Mouse (Mus musculus) lung, postnatal 36 days (tissue): ENCODE measurements around the gene Cilp2.

ENCODE experiments used
- DNase-seq: peaks from one replicate; pipeline ENCODE4 v3.0.0; 2022; ENCODE audit warnings: mixed read lengths

The Cilp2 gene

DNA sequence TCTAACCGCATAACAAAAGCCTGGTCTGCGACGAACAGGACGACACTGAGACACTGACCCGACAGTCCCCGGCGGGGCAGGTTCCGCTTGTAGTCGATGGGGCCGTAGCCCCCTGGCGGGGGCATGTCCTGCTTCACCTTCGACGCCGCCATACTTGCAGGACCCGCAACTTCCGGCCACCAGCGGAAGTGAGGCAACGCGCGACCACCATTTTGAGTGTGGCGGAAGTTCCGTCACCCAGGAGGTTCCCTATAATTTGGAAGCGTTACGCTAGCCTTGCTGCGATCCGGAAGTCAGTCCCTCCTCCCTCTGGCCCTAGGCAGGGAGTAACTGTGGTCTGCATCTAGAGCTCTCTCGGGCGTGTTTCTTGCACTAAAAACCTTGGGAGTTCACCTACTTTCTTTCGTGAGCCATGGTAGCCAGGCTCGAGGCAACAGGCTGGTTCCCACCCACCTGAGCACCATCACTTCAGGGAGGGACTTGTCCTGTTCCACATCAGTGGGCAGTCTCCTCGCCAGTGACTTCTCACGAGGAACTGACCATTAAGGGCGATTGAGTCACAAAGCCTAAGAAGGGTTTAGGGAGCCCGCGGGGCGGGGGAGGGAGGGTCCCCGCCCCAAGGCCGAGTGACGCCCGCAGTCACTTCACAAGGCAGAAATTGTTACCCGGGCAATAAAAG is 14.1 kb upstream of the Cilp2 start:
- DNase-seq, result peak; percentile 98

DNA sequence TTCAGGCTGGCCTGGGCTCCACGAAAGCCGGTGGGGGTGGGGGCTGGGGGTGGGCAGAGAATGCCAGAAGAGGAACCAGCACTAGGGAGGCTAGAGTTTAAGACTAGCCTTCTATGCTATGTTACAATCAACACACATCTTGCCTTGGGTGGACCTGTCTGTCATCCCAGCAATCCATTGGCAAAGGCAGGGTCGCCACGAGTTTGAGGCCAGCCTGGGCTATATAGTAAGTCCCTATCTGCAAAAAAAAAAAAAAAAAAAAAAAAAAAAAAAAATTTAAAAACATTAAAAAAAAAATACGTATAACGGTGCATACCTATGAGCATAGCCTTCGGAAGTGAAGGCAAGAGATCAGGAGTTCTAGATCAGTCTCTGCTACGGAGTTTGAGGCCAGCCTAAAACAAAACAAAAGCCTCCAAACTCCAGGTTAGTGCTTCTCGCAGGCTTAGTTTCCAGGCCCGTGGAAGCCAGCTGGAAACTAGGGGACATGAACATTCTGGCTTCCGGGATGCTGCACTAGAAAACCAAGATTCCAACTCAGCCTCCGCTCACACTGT is 13.5 kb upstream of the Cilp2 start:
- DNase-seq, result no peak

- no peak for DNase-seq
Observed at GRCm38 (mm10) chr8:69899876-69900275, 12.4 kb upstream of the Cilp2 start.

GRCm38 (mm10) chr8:69897857-69898256 is 10.4 kb upstream of the Cilp2 start:
- DNase-seq, result no peak

DNA sequence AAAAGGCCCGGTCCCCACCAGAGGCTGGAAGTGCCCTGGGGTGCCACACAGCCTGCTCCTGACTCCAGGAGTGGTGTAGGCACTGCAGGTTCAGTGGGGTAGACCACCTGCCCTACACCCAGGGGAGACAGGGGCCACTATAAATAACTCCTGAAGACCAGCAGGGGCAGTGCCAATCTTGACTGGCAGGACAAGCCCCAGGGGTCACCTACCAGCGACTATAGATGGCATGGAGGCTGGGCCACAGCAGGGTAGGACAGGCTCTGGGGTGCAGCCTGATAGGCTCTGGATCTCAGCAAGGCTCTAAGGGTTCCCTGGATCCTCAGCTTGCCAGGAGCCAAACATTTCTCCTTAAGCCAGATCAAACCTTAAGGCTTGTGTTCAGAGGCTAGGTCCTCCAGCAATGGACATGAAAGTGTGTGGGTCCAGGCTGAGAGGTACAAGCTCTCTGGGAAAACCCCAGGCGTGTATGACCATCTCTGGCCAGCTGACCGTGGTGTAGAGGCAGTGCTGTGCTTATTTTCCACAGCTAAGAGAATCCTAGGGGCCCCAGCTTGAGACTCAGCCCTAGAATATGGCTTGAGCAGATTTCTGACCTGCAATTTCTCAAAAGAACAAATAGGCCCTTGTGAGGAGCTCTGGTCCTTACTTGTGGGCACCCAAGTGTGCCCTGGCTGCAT is 8.4 kb upstream of the Cilp2 start:
- DNase-seq, result no peak

GRCm38 (mm10) chr8:69894836-69895332 is 7.4 kb upstream of the Cilp2 start:
- DNase-seq, result no peak

GRCm38 (mm10) chr8:69893863-69894262 is 6.4 kb upstream of the Cilp2 start:
- peak; percentile 77 for DNase-seq

DNA sequence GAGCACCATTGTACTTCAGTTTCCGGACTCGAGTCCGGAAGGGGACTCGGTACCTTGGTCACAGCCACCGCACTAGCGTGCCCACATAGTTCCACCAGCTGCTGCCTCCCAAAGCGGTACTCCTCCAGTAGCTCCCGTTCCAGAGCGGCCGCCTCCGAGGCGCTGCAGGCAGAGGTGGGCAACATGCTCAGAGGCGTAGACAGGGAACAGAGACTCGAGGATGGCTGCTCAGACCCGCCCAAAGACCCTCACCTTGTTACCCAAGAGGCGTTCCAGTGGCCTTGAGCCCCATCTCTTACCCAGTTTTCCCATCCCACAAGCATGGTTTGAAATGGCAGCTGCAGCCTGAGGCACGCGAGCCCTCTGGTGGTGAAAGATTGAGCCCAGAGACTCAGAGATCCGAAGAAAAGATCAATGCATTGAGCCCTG is 3.3 kb upstream of the Cilp2 start:
- peak; percentile 56 for DNase-seq

DNA sequence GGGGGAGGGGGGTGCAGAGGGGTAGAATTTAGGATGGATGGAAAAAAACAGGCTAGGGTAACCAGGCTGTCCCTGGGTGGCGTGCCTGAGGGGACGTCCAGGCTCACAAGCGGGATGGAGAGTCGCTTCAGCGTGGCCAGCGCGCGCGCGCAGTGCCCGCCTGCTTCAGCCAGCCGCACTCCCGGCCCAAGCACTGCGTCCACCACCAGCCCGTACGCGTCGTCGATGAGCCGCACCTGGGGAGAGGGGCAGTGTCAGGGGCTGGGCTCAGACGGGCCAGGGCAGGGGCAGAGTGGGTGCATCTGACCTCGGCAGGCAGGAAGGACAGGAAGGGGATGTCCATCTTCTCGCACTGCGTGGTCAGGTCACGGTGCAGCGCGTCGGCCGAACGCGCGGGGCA is 1.4 kb upstream of the Cilp2 start:
- no peak for DNase-seq

- peak; percentile 43 for DNase-seq
Observed at GRCm38 (mm10) chr8:69888244-69888866, 868 bp upstream of the Cilp2 start.

GRCm38 (mm10) chr8:69884141-69884540 is 3.3 kb downstream of the Cilp2 start:
- DNase-seq, result no peak

DNA sequence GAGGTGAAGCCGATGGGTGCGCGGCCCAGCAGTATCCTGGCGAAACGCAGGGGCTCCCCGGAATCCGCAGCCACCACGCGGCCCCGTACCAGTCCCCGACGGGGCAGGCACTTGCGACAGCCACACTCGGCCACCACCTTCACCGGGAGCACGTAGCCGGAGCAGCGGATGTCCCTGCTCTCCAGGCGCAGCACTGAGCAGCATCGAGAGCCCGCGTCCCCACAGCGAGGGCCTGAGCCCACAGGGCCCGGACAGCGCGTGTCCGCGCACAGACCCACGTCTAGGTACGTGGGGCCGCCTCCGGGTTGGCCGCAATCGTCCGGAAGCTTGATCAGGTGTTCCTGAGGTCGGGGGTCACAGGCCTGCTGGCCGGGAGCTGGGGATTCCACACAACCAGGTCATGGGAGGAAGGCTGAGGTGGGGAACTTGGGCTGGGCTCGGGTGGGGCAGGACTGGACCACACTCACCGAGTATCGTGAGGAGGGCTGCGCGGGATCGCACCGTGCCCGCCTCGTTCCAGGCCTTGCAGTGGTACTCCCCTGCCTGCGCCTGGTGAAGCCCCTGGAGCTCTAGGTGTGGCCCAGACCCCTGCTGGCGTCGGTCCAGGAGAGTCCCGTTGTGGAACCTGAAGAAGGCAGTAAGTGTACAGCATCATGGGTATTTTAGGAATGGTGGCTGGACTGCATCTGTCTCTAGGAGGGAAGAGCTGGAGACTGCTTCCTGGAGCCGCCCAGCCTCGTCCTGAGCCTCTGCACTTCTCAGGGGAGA is 4.5 kb downstream of the Cilp2 start:
- DNase-seq, result no peak

- peak; percentile 59 for DNase-seq
Observed at GRCm38 (mm10) chr8:69882021-69882756, 5.3 kb downstream of the Cilp2 start.

- DNase-seq, result no peak
Observed at GRCm38 (mm10) chr8:69881261-69881865, 6.1 kb downstream of the Cilp2 start.

DNA sequence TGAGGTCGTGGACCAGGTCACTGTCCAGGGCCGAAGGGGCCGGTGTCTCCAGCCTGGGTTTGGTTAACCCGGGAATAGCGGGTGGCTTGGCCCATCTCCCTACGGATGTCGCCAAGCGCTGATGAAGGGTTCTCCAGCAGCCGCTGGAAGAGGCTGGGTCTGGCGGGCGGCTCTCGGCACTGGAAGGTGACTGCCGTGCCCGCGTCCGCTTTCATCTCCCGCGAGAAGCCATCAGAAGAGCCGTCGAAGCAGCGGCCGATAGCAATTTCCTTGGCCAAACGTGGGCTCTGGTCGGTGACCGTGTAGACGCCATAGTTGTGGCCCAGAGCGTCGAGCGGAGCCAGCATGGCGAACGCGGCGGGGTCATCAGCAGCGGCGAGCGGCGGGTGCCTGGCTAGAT is 6.6 kb downstream of the Cilp2 start:
- no peak for DNase-seq

DNA sequence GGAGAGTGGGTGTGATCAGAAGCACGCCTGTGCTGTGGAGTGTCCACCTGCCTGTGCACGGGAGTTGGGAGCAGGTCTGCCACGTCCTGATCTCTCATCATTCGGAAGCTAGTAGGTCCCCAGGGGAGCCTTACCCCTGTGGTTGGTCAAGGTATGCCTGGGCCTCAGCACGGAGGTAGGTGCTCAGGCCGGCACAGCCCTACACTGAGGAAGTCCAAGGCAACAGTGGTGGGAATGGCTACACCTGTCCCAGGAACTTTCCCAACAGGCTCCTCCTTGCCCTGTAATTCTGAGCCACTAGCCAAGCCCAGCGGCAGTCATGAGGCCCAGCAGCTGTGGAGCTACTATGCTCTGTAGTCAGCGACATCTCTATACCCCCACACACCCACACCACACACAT is 7.8 kb downstream of the Cilp2 start:
- DNase-seq, result no peak

DNA sequence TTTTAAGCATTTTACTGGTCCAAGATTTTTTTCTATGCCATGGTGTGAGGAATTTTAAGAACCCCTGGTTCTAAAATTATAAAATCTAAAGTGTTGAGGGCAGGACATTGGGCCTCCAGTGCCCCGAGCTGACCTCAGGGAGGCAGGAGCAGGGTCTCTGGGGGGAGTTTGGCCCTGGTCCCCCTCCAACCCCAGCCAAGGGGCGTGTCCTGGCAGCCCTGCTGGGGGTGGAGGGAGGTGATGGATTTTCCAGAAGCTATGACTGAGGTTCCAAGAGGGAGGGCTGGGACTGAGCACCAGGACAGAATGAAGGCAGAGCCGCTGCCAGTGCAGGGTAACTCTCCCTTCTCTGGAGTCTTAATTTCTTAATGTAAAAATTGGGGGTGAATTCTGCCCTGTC is 9.5 kb downstream of the Cilp2 start:
- DNase-seq, result no peak

GRCm38 (mm10) chr8:69877396-69877795 is 10.1 kb downstream of the Cilp2 start:
- no peak for DNase-seq

DNA sequence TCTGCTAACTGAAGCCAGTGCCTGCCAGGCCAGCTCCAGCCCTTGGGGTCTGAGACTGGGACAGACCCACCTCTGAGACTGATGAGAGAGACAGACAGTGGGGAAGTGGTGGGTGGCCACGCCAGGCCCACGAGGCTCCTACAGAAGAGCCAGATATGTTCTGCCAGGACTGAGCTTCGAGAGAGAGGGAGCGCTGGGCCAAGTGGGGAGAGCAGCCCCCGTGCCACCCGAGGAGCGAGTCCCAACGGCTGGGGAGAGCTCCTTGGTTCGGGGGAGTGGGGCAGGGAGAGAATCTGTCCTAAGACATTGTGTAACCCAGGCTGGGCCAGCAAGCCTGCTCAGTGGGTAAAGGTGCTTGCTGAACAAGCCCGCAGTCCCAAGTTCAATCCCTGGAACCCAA is 10.5 kb downstream of the Cilp2 start:
- DNase-seq, result no peak

DNA sequence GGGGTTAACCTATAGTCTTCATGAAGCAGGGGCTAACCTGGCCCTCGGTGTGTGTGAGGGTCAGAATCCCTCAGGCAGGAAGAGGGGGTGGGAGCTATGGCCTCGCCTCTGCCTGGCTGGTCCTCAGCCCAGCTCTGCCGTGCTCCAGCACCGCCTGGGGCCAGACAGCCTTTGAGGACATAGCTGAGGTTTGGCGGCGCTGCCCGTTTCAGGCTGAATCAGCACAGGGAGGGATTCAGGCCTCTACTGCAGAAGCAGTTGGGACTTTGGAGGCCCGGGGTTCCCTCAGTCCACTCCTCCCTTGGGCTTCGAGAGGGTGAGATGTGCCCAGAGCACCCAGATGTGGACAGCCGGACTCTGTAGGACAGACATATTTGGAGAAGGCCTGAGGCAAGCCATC is 11.4 kb downstream of the Cilp2 start:
- no peak for DNase-seq

DNA sequence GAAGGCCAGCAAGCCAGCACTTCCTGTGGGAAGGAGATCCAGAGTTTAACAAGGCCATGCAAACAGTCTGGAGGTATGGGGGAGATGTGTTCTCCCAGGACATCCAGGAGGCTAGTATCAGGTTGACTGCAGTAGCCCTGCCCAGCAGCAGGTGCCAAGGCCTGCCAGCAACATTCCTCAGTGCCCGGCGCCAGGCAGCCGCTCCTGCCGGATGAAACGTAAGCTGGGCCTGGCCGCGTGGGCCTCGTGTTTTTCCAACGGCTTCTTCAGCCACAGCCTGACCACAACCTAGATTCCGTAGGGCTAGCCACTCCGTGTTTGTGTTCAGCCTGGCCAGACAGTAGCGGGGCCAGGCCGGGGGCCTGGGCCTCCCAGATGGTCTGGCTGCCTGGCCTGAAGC is 12.8 kb downstream of the Cilp2 start:
- no peak for DNase-seq

- peak; percentile 80 for DNase-seq
Observed at GRCm38 (mm10) chr8:69874155-69874554, 13.3 kb downstream of the Cilp2 start.
